Mouse (Mus musculus) embryo, embryonic 11 days (tissue): Measurements from ENCODE around the gene Gm21149.
"Not testable (repeated sequence)": the region's sequence is repeated elsewhere in the genome, so short reads cannot be mapped to it uniquely, and the experiment has no call there.

Source experiments
- DNase-seq: peaks from one replicate; pipeline ENCODE4 v3.0.0-alpha.2; 2015

Gene Gm21149

GRCm38 (mm10) chr5:15476423-15476822 lies at the start of gene Gm21149:
TSS of gene Gm21149 (minus strand) at chr5:15476523.
- not testable (repeated sequence) for DNase-seq

GRCm38 (mm10) chr5:15522470-15522869 lies 46.1 kb upstream of the Gm21149 start:
- DNase-seq, result not testable (repeated sequence)

GRCm38 (mm10) chr5:15522028-15522427 lies 45.7 kb upstream of the Gm21149 start:
- DNase-seq, result not testable (repeated sequence)

GRCm38 (mm10) chr5:15520418-15520817 lies 44.1 kb upstream of the Gm21149 start:
- not testable (repeated sequence) for DNase-seq

GRCm38 (mm10) chr5:15517150-15517549 lies 40.8 kb upstream of the Gm21149 start:
- not testable (repeated sequence) for DNase-seq

- not testable (repeated sequence) for DNase-seq
These were observed 35.9 kb upstream of the Gm21149 start for GRCm38 (mm10) chr5:15512236-15512635.

GRCm38 (mm10) chr5:15509911-15510310 lies 33.6 kb upstream of the Gm21149 start:
- not testable (repeated sequence) for DNase-seq

- peak; percentile 10 for DNase-seq
These were observed 32.4 kb upstream of the Gm21149 start for GRCm38 (mm10) chr5:15508460-15509451.

GRCm38 (mm10) chr5:15507757-15508459 lies 31.6 kb upstream of the Gm21149 start:
- DNase-seq, result not testable (repeated sequence)

GRCm38 (mm10) chr5:15507309-15507619 lies 30.9 kb upstream of the Gm21149 start:
- no peak for DNase-seq

- peak; percentile 73 for DNase-seq
These were observed 30.4 kb upstream of the Gm21149 start for GRCm38 (mm10) chr5:15506575-15507308.

- not testable (repeated sequence) for DNase-seq
These were observed 22.6 kb upstream of the Gm21149 start for GRCm38 (mm10) chr5:15498774-15499400.

GRCm38 (mm10) chr5:15498350-15498749 lies 22.0 kb upstream of the Gm21149 start:
- not testable (repeated sequence) for DNase-seq

- DNase-seq, result not testable (repeated sequence)
These were observed 14.6 kb upstream of the Gm21149 start for GRCm38 (mm10) chr5:15490934-15491333.

- DNase-seq, result no peak
These were observed 12.4 kb upstream of the Gm21149 start for GRCm38 (mm10) chr5:15488743-15489142.

GRCm38 (mm10) chr5:15484616-15485015 lies 8.3 kb upstream of the Gm21149 start:
- DNase-seq, result not testable (repeated sequence)

GRCm38 (mm10) chr5:15483576-15483975 lies 7.3 kb upstream of the Gm21149 start:
- not testable (repeated sequence) for DNase-seq

- DNase-seq, result not testable (repeated sequence)
These were observed 6.5 kb upstream of the Gm21149 start for GRCm38 (mm10) chr5:15482815-15483214.

GRCm38 (mm10) chr5:15470141-15470540 lies 6.2 kb downstream of the Gm21149 start:
- DNase-seq, result not testable (repeated sequence)

- DNase-seq, result peak; percentile 27
These were observed 8.6 kb downstream of the Gm21149 start for GRCm38 (mm10) chr5:15467768-15468167.

GRCm38 (mm10) chr5:15466218-15466617 lies 10.1 kb downstream of the Gm21149 start:
- DNase-seq, result not testable (repeated sequence)

- DNase-seq, result not testable (repeated sequence)
These were observed 12.8 kb downstream of the Gm21149 start for GRCm38 (mm10) chr5:15463561-15463960.
